Mouse (Mus musculus): ENCODE data around the gene Adcyap1r1. TPM values are rescaled to one million over a fixed set of nuclear protein-coding genes. Genes with fewer than 3 reads are reported as not detected.

Adcyap1r1 gene
- total and polyA plus RNA-seq, 3 experiments: not detected

- no peaks in the 10 kb centered on the region for H3K36me3 ChIP-seq (ENCODE audit: control insufficient read depth in 1 of 2, insufficient read depth in 2 of 2, low read length in 2 of 2)
- TF ChIP-seq ZNF384 (IDR thresholded peaks at IDR 0.05; ENCODE audit: low read depth, low read length): no peak
- no peak for TF ChIP-seq NELFE (IDR thresholded peaks at IDR 0.05; ENCODE audit: low read depth, low read length)
- TF ChIP-seq TBP (IDR thresholded peaks at IDR 0.05; ENCODE audit: low read depth, low read length): no peak
- TF ChIP-seq CTCF (IDR thresholded peaks at IDR 0.05 in 2 of 3, conservative IDR thresholded peaks at IDR 0.05 in 1 of 3; ENCODE audit: control insufficient read depth in 1 of 3, insufficient read depth in 1 of 3, low read depth in 2 of 3, low read length in 3 of 3, poor library complexity in 1 of 3, severe bottlenecking in 1 of 3): no peak
- no peak for TF ChIP-seq USF2 (IDR thresholded peaks at IDR 0.05; ENCODE audit: borderline replicate concordance in 1 of 2, insufficient read depth in 1 of 2, low read depth in 1 of 2, low read length in 2 of 2)
- TF ChIP-seq ETS1 (IDR thresholded peaks at IDR 0.05; ENCODE audit: low read depth, low read length): no peak
- TF ChIP-seq RCOR1 (IDR thresholded peaks at IDR 0.05; ENCODE audit: low read depth, low read length): no peak
- TF ChIP-seq POLR2A (IDR thresholded peaks at IDR 0.05; ENCODE audit: control insufficient read depth in 1 of 2, insufficient read depth in 1 of 2, low read depth in 1 of 2, low read length in 2 of 2, poor library complexity in 1 of 2): no peak
- TF ChIP-seq CHD1 (IDR thresholded peaks at IDR 0.05; ENCODE audit: low read depth, low read length): no peak
- no peak for TF ChIP-seq GATA1 (IDR thresholded peaks at IDR 0.05; ENCODE audit: low read depth, low read length)
- TF ChIP-seq EP300 (IDR thresholded peaks at IDR 0.05; ENCODE audit: low read depth in 1 of 2, low read length in 2 of 2): no peak
- TF ChIP-seq ZC3H11A (IDR thresholded peaks at IDR 0.05; ENCODE audit: low read depth, low read length): no peak
- no peak for TF ChIP-seq TAL1 (IDR thresholded peaks at IDR 0.05; ENCODE audit: low read length)
- TF ChIP-seq POLR2AphosphoS2 (IDR thresholded peaks at IDR 0.05; ENCODE audit: low read length): no peak
- TF ChIP-seq NRF1 (IDR thresholded peaks at IDR 0.05; ENCODE audit: insufficient read depth, low read depth, low read length, poor library complexity, severe bottlenecking): no peak
- no peak for TF ChIP-seq BHLHE40 (IDR thresholded peaks at IDR 0.05; ENCODE audit: borderline replicate concordance, low read depth, low read length)
- TF ChIP-seq SIN3A (IDR thresholded peaks at IDR 0.05; ENCODE audit: low read length): no peak
- no peak for TF ChIP-seq MXI1 (IDR thresholded peaks at IDR 0.05; ENCODE audit: low read depth, low read length)
- TF ChIP-seq ZKSCAN1 (IDR thresholded peaks at IDR 0.05; ENCODE audit: low read depth, low read length): no peak
- TF ChIP-seq ZMIZ1 (IDR thresholded peaks at IDR 0.05; ENCODE audit: low read depth, low read length): no peak
- no peaks in the 10 kb centered on the region for H3K27me3 ChIP-seq (ENCODE audit: control insufficient read depth in 1 of 2, insufficient read depth in 2 of 2, low read length in 2 of 2)
- no peak overlapping the region for H3K27ac ChIP-seq (ENCODE audit: control insufficient read depth, low read depth, low read length)
- H3K9ac ChIP-seq (ENCODE audit: control insufficient read depth, low read depth, low read length, poor library complexity, severe bottlenecking): no peak overlapping the region
- H3K79me2 ChIP-seq (ENCODE audit: control insufficient read depth, insufficient read depth, low read length, poor library complexity): no peaks in the 10 kb centered on the region
- no peak for DNase-seq (ENCODE audit: low read depth, low spot score)
- H3K4me3 ChIP-seq (ENCODE audit: control insufficient read depth in 1 of 2, insufficient read depth in 1 of 2, low read depth in 2 of 2, low read length in 2 of 2): no peak overlapping the region
- H3K4me1 ChIP-seq (ENCODE audit: control insufficient read depth in 1 of 2, insufficient read depth in 2 of 2, low read length in 2 of 2): no peaks in the 10 kb centered on the region
- H3K9me3 ChIP-seq (replicated peaks; ENCODE audit: insufficient read depth, low read length): no peaks in the 10 kb centered on the region
These were observed 8.0 kb downstream of the Adcyap1r1 start for GRCm38 (mm10) chr6:55459545-55460397.

GRCm38 (mm10) chr6:55461141-55461540, 9.4 kb downstream of the Adcyap1r1 start:
- Histone ChIP-seq H3K27me3 (ENCODE audit: control insufficient read depth in 1 of 2, insufficient read depth in 2 of 2, low read length in 2 of 2) (no peaks in the 10 kb centered on the region), H3K9ac (ENCODE audit: control insufficient read depth, low read depth, low read length, poor library complexity, severe bottlenecking) (no peak overlapping the region)
- peak; percentile 7 for DNase-seq (ENCODE audit: low read depth, low spot score)

More at GRCm38 (mm10) chr6:55461141-55461540, 9.4 kb downstream of the Adcyap1r1 start:
- TF ChIP-seq ELF1 (IDR thresholded peaks at IDR 0.05; ENCODE audit: low read depth, low read length) (no peak), USF1 (IDR thresholded peaks at IDR 0.05; ENCODE audit: low read depth, low read length) (no peak), RCOR1 (IDR thresholded peaks at IDR 0.05; ENCODE audit: low read depth, low read length) (no peak), MAFK (IDR thresholded peaks at IDR 0.05; ENCODE audit: borderline replicate concordance, low read depth, low read length) (no peak), CTCF (IDR thresholded peaks at IDR 0.05 in 2 of 3, conservative IDR thresholded peaks at IDR 0.05 in 1 of 3; ENCODE audit: control insufficient read depth in 1 of 3, insufficient read depth in 1 of 3, low read depth in 2 of 3, low read length in 3 of 3, poor library complexity in 1 of 3, severe bottlenecking in 1 of 3) (peak; percentile 25 to 71 (median 33))
- no peaks in the 10 kb centered on the region for H3K79me2 ChIP-seq (ENCODE audit: control insufficient read depth, insufficient read depth, low read length, poor library complexity)
- H3K4me1 ChIP-seq (ENCODE audit: control insufficient read depth in 1 of 2, insufficient read depth in 2 of 2, low read length in 2 of 2): no peaks in the 10 kb centered on the region
- no peak overlapping the region for H3K27ac ChIP-seq (ENCODE audit: control insufficient read depth, low read depth, low read length)
- H3K9me3 ChIP-seq (replicated peaks; ENCODE audit: insufficient read depth, low read length): no peaks in the 10 kb centered on the region
- H3K4me3 ChIP-seq (ENCODE audit: control insufficient read depth in 1 of 2, insufficient read depth in 1 of 2, low read depth in 2 of 2, low read length in 2 of 2): no peak overlapping the region
- H3K36me3 ChIP-seq (ENCODE audit: control insufficient read depth in 1 of 2, insufficient read depth in 2 of 2, low read length in 2 of 2): no peaks in the 10 kb centered on the region
